Mouse (Mus musculus): Measurements from ENCODE around the gene Dgcr6.
A peak's percentile ranks its signal among the peaks of the same experiment; 100 is the strongest.
"Not testable (repeated sequence)": the region's sequence is repeated elsewhere in the genome, so short reads cannot be mapped to it uniquely, and the experiment has no call there.

Gene Dgcr6

GRCm38 (mm10) chr16:18052731-18053202, at the start of gene Dgcr6:
Gene Dgcr6 (plus strand): TSS chr16:18052860.
- DNase-seq, result peak; percentile 75

- DNase-seq, result peak; percentile 24
Measured at GRCm38 (mm10) chr16:18004589-18004988, 48.1 kb upstream of the Dgcr6 start.

- no peak for DNase-seq
Measured at GRCm38 (mm10) chr16:18007083-18007482, 45.6 kb upstream of the Dgcr6 start.

- no peak for DNase-seq
Measured at GRCm38 (mm10) chr16:18011101-18011500, 41.6 kb upstream of the Dgcr6 start.

- DNase-seq, result not testable (repeated sequence)
Measured at GRCm38 (mm10) chr16:18016482-18016881, 36.2 kb upstream of the Dgcr6 start.

GRCm38 (mm10) chr16:18022780-18023557, 29.7 kb upstream of the Dgcr6 start:
- DNase-seq, result no peak

GRCm38 (mm10) chr16:18027371-18027770, 25.3 kb upstream of the Dgcr6 start:
- no peak for DNase-seq

GRCm38 (mm10) chr16:18031752-18032151, 20.9 kb upstream of the Dgcr6 start:
- DNase-seq, result peak; percentile 54

- DNase-seq, result no peak
Measured at GRCm38 (mm10) chr16:18033289-18033688, 19.4 kb upstream of the Dgcr6 start.

GRCm38 (mm10) chr16:18034286-18034685, 18.4 kb upstream of the Dgcr6 start:
- DNase-seq, result no peak

- DNase-seq, result peak; percentile 79
Measured at GRCm38 (mm10) chr16:18036425-18036955, 16.2 kb upstream of the Dgcr6 start.

- no peak for DNase-seq
Measured at GRCm38 (mm10) chr16:18037025-18037424, 15.6 kb upstream of the Dgcr6 start.

- DNase-seq, result no peak
Measured at GRCm38 (mm10) chr16:18044991-18045390, 7.7 kb upstream of the Dgcr6 start.

- DNase-seq, result peak; percentile 53
Measured at GRCm38 (mm10) chr16:18047660-18048059, 5.0 kb upstream of the Dgcr6 start.

GRCm38 (mm10) chr16:18048071-18048470, 4.6 kb upstream of the Dgcr6 start:
- no peak for DNase-seq

GRCm38 (mm10) chr16:18052322-18052721, 338 bp upstream of the Dgcr6 start:
- DNase-seq, result no peak

- DNase-seq, result no peak
Measured at GRCm38 (mm10) chr16:18056215-18056614, 3.6 kb downstream of the Dgcr6 start.

GRCm38 (mm10) chr16:18058331-18058731, 5.7 kb downstream of the Dgcr6 start:
- no peak for DNase-seq

- DNase-seq, result peak; percentile 76
Measured at GRCm38 (mm10) chr16:18059243-18059642, 6.6 kb downstream of the Dgcr6 start.

- DNase-seq, result no peak
Measured at GRCm38 (mm10) chr16:18061201-18061600, 8.5 kb downstream of the Dgcr6 start.

GRCm38 (mm10) chr16:18066060-18067009, 13.7 kb downstream of the Dgcr6 start:
- peak; percentile 98 for DNase-seq

- DNase-seq, result no peak
Measured at GRCm38 (mm10) chr16:18068653-18069376, 16.2 kb downstream of the Dgcr6 start.

GRCm38 (mm10) chr16:18070798-18071197, 18.1 kb downstream of the Dgcr6 start:
- DNase-seq, result no peak
